Mouse (Mus musculus) liver, postnatal 0 days (tissue): ENCODE results near the gene Atp5s. TPM values are rescaled to one million over a fixed set of nuclear protein-coding genes. Genes with fewer than 3 reads are reported as not detected.

Experiments used
- ATAC-seq: fragments of 200-750 bp; cut with Nextera tagmentation; 2 replicates; pipeline ENCODE4 v1.8.0; 2017; ENCODE audit warnings: mild to moderate bottlenecking, moderate library complexity
- DNase-seq: peaks from one replicate; pipeline ENCODE4 v3.0.0-alpha.2; 2016
- H3K27ac ChIP-seq: fragments of 300-500 bp; sonication (generic); 2 replicates; pipeline ENCODE4 v1.5.1; 2014; ENCODE audit warnings: antibody characterized with exemption, moderate library complexity, mild to moderate bottlenecking, low read depth
- H3K27me3 ChIP-seq: fragments of 300-500 bp; sonication (generic); 2 replicates; pipeline ENCODE4 v1.6.1; 2014; ENCODE audit warnings: low read length, control low read depth, mixed read lengths; ENCODE audit not compliant: insufficient read depth
- H3K36me3 ChIP-seq: fragments of 300-500 bp; sonication (generic); replicated peaks from 2 replicates; pipeline ENCODE4 v1.6.1; 2014; ENCODE audit warnings: mild to moderate bottlenecking, control low read depth, low read length, moderate library complexity, mixed read lengths; ENCODE audit not compliant: insufficient read depth
- H3K4me1 ChIP-seq: fragments of 300-500 bp; sonication (generic); 2 replicates; pipeline ENCODE4 v1.6.1; 2014; ENCODE audit warnings: antibody characterized with exemption, mild to moderate bottlenecking, control low read depth; ENCODE audit not compliant: insufficient read depth
- H3K4me2 ChIP-seq: fragments of 300-500 bp; sonication (generic); 2 replicates; pipeline ENCODE4 v1.6.1; 2014; ENCODE audit warnings: low read depth, mild to moderate bottlenecking, low read length, moderate library complexity, mixed read lengths
- H3K4me3 ChIP-seq: fragments of 300-500 bp; sonication (generic); 2 replicates; pipeline ENCODE4 v1.5.1; 2014; ENCODE audit warnings: low read depth, low read length
- H3K9ac ChIP-seq: fragments of 300-500 bp; sonication (generic); replicated peaks from 2 replicates; pipeline ENCODE4 v1.6.1; 2014; ENCODE audit warnings: mild to moderate bottlenecking, moderate library complexity
- H3K9me3 ChIP-seq: fragments of 300-500 bp; sonication (generic); 2 replicates; pipeline ENCODE4 v1.6.1; 2016; ENCODE audit warnings: mild to moderate bottlenecking, control low read depth, low read length, mixed read lengths
- CTCF ChIP-seq: sonication (generic); IDR thresholded peaks from 2 replicates; pipeline ENCODE4 v1.5.1; 2016; ENCODE audit warnings: antibody characterized with exemption, low read depth
- EP300 ChIP-seq: IDR thresholded peaks from 2 replicates; pipeline ENCODE4 v1.6.1; 2016; ENCODE audit warnings: antibody characterized with exemption, low read depth, mild to moderate bottlenecking
- WGBS: fragments of 180-500 bp; shearing (Covaris S2); extraction: QIAGEN DNeasy Blood & Tissue Kit; methylation state at CpG from one replicate; pipeline ENCODE4 v1.1.7; 2014; ENCODE audit not compliant: insufficient replicate concordance; 5-methylcytosine and 5-hydroxymethylcytosine counted together
- polyA plus RNA-seq: library from polyadenylated mRNA; unstranded; fragments of >200 nt; fragmentation: Nextera tagmentation; extraction: Ambion mirVana; gene quantifications from 2 replicates; pipeline ENCODE4 v1.2.1, GENCODE M21; 2015

Atp5s gene
- polyA plus RNA-seq, 1 experiment from 2014 or later, result 18.3 TPM

- Histone ChIP-seq H3K4me3 (no peak overlapping the region), H3K9me3 (no peaks in the 10 kb centered on the region), H3K9ac (no peak overlapping the region), H3K27me3 (no peaks in the 10 kb centered on the region), H3K36me3 (no peaks in the 10 kb centered on the region; the same call in 1 of the 2 replicates), H3K4me2 (no peak overlapping the region), H3K27ac (no peak overlapping the region), H3K4me1 (no peaks in the 10 kb centered on the region)
- ATAC-seq, result no peak
- TF ChIP-seq EP300, result no peak
- peak; percentile 28; the same call in 1 of the 2 replicates for TF ChIP-seq CTCF
- DNase-seq, result no peak
- WGBS, result 81% methylated on average over 5 of the region's 5 CpGs
These were observed 17.2 kb downstream of the Atp5s start for GRCm38 (mm10) chr12:69741965-69742364.

- Histone ChIP-seq H3K4me3 (no peak overlapping the region), H3K36me3 (no peaks in the 10 kb centered on the region; the same call in 1 of the 2 replicates), H3K9ac (no peak overlapping the region), H3K9me3 (no peaks in the 10 kb centered on the region), H3K4me1 (no peaks in the 10 kb centered on the region), H3K27ac (no peak overlapping the region), H3K27me3 (no peaks in the 10 kb centered on the region), H3K4me2 (no peak overlapping the region)
- WGBS, result 82% methylated on average over 5 of the region's 5 CpGs
- DNase-seq (no peak), ATAC-seq (no peak)
- TF ChIP-seq EP300, result no peak
- no peak for TF ChIP-seq CTCF
These were observed 19.4 kb downstream of the Atp5s start for GRCm38 (mm10) chr12:69744138-69744537.

- H3K27me3 ChIP-seq, result no peaks in the 10 kb centered on the region
- no peaks in the 10 kb centered on the region for H3K9me3 ChIP-seq
- H3K4me2 ChIP-seq, result no peak overlapping the region
- DNase-seq, result no peak
- TF ChIP-seq CTCF (peak; percentile 9; the same call in 1 of the 2 replicates), EP300 (no peak)
- WGBS, result 49% methylated on average over 10 of the region's 10 CpGs
- peak; percentile 56 for ATAC-seq
- H3K4me3 ChIP-seq, result no peak overlapping the region
- no peaks in the 10 kb centered on the region for H3K36me3 ChIP-seq
- peaks cover 12% of the 10 kb centered on the region for H3K4me1 ChIP-seq
- peak overlapping the region; percentile 52 for H3K27ac ChIP-seq
- no peak overlapping the region for H3K9ac ChIP-seq
These were observed 27.2 kb downstream of the Atp5s start for GRCm38 (mm10) chr12:69751864-69752341.

- DNase-seq (no peak), ATAC-seq (no peak)
- TF ChIP-seq CTCF, result no peak
- no peak for TF ChIP-seq EP300
- peak overlapping the region; percentile 32; the same call in 1 of the 2 replicates for H3K27ac ChIP-seq
- WGBS, result 77% methylated on average over 5 of the region's 5 CpGs
- peaks cover 24% of the 10 kb centered on the region for H3K4me1 ChIP-seq
- no peaks in the 10 kb centered on the region for H3K9me3 ChIP-seq
- no peaks in the 10 kb centered on the region for H3K27me3 ChIP-seq
- no peak overlapping the region for H3K9ac ChIP-seq
- no peak overlapping the region for H3K4me3 ChIP-seq
- no peak overlapping the region for H3K4me2 ChIP-seq
- no peaks in the 10 kb centered on the region for H3K36me3 ChIP-seq
These were observed 29.2 kb downstream of the Atp5s start for GRCm38 (mm10) chr12:69753936-69754335.

GRCm38 (mm10) chr12:69756015-69756414 is 31.3 kb downstream of the Atp5s start:
- Histone ChIP-seq H3K4me2 (no peak overlapping the region), H3K9me3 (no peaks in the 10 kb centered on the region), H3K36me3 (no peaks in the 10 kb centered on the region), H3K9ac (no peak overlapping the region), H3K27me3 (no peaks in the 10 kb centered on the region), H3K27ac (peak overlapping the region; percentile 99), H3K4me1 (peaks cover 29% of the 10 kb centered on the region), H3K4me3 (no peak overlapping the region)
- TF ChIP-seq CTCF, result no peak
- no peak for ATAC-seq
- WGBS, result 79% methylated on average over 5 of the region's 5 CpGs
- DNase-seq, result no peak

- no peaks in the 10 kb centered on the region for H3K27me3 ChIP-seq
- no peaks in the 10 kb centered on the region for H3K9me3 ChIP-seq
- no peaks in the 10 kb centered on the region for H3K36me3 ChIP-seq
- H3K4me3 ChIP-seq, result peak overlapping the region; percentile 24
- peak overlapping the region; percentile 61 for H3K9ac ChIP-seq
- DNase-seq (peak; percentile 93), ATAC-seq (peak; percentile 92)
- H3K4me1 ChIP-seq, result peaks cover 29% of the 10 kb centered on the region
- 8% methylated on average over 22 of the region's 22 CpGs for WGBS
- H3K4me2 ChIP-seq, result peak overlapping the region; percentile 69
- TF ChIP-seq EP300, result peak; percentile 98
- peak; percentile 98 for TF ChIP-seq CTCF
- peak overlapping the region; percentile 99 for H3K27ac ChIP-seq
These were observed 32.8 kb downstream of the Atp5s start for GRCm38 (mm10) chr12:69757418-69758141.
